Mouse (Mus musculus): Measurements from ENCODE around the gene Zfx.

DNA sequence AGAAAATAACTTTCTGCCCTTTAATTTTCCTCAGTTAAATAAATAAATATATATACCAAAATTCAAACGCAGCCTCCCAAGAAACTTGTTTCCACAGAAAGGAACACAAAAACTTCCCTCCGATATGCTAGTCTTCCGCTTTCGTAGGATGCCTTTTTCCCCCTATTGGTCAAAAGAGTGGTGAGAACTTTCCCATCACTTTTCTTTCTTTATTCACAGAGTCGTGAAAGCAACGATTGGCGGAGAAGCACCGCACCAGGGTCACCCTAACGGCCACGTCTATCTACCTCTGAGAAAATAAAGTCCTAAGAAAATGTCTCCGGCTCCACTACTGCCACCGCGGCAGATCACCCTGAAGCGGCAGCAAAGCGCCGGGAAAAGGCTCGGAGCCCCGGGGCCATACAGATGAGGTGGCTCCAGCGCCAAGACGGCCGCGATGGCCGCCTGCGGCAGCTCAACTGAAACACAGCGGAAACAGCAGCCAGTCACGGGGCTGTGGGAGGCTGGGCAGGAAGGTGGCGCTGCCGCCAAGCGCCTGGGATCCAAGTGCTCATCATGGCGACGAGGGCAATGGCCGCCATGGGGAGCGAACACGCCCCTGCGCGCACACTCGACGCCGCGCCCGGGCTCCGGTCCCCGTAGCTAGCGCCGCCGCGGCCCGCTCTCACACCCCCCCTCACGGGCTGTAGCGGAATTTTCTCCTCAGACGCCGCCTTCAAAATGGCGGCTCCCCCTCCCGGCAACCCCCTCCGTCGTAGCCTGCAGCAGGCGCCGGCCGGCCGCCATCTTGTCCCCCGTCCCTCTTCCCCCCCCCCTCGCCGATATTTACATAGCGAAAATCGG, 1.4 kb downstream of the Zfx start:
- TF ChIP-seq POLR2A (IDR thresholded peaks at IDR 0.05; ENCODE audit: control insufficient read depth, low read depth, low read length) (peak; percentile 45; the same call in 1 of the 2 replicates), CTCF (IDR thresholded peaks at IDR 0.05; ENCODE audit: control insufficient read depth, insufficient read depth, insufficient replicate concordance, low read depth, low read length) (no peak)

Data from testis, adult 2 months (tissue).